Mouse (Mus musculus): ENCODE data around the gene Ampd1. TPM values are rescaled to one million over a fixed set of nuclear protein-coding genes. Genes with fewer than 3 reads are reported as not detected.

Ampd1 gene
- polyA plus RNA-seq (2012; rRNA removed) = 0.12 and 0.61 TPM in 2 replicates

DNA sequence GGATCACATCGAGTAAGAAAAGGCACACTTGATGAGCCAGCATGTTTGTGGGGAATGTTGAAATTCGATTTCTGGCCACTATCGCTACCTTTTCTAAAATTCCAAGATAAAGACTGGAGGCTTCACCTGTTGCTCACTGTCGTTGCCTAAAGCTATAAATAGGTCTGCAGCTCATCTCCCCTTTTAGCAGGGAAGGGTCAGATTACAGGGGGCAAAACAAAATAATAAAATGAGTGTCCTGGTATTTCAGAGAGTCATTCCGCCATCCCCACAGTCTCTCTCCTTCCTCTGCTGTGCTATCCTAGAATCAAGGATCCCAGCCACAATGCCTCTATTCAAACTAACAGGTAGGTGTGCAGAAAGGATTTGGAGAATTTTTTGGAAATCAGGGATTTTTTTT is at the start of gene Ampd1:
Ampd1 (plus strand) TSS at position 244 of the 400 bp plus-strand sequence.

DNA sequence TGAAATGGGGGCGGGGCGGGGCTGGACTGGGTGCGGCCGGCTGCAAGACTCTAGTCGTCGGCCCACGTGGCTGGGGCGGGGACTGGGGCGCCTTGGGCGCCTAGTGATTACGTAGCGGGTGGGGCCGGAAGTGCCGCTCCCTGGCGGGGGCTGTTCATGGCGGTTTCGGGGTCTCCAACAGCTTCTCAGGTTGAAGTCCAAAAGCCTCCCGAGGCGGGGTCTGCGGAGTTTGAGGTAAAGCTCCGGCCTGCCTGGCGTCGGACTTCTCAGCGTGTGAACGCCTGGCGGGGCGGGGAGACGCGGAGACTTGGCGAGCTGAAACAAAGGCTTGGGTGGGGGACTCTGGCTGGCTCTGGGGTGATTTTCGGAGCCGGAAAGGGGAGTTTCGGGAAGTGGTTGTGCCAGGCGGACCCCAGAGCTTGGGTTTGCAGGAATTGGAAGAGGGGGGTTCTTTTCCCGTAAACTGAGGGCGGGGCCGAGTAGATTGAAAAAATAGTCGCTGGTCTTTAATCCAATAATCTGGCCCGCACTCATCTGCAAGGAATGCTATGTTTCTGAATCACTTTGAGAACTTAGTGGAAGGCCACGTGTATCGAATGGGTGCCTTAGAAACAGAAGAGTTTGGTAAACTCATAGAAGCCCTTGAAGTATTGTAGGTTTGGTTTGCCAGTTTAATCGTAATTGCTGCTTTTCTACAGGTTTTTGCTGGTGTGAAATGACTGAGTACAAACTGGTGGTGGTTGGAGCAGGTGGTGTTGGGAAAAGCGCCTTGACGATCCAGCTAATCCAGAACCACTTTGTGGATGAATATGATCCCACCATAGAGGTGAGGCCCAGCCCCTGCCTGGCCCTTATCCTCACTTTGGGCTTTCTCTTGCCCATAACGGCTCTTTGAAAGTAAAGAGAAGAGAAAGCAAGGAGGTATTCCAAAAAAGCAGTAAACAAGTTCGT is 15.3 kb upstream of the Ampd1 start, which contains the start of gene Nras:
Nras (plus strand) TSS at position 79 of the 951 bp plus-strand sequence.

DNA sequence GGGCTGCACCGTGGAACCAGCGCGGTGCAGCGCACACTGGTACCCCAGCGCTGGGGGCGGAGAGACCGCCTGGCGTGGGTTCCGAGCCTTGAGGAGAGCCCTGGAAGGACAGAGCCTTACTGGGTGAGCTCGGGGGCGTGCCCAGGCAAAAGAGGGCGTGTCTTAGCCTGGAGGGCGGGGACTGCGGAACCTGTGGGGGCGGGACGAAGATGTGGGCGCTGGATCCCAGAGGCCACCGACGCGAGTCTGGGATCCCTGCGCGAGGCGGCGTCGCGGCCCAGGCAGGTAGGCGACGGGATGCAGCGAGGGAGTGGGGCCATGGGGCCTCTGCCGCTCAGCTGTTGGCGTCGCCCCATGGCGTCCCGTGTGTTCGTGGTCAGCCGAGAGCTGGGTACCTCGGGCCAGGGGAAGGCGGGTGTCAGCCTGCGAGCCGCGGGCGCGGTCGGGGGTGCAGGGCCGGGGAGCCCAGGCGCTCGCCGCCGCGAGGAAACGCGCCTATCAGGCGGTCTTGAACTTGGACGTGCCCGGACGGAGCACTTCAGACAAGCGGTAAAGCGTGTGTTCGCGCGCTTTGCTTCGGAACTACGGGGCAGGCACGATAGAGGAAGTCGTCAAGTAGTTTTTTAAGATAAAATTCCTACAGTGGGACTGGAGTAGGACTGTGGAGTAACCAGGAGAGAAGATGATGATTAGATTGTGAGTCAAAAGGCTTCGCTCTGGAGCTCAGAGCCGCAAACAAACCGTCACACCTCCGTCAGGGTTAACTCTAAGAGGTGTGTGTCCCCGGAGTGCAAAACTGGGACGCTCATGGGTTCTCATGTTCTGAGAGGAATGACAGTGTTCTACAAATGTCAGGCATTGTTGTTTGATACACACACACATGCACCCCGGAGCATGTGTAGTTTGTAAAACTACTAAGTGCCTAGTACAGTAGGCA is 28.9 kb downstream of the Ampd1 start, which contains the start of gene Dennd2c:
Dennd2c (plus strand) TSS at position 151 of the 937 bp plus-strand sequence.

Other genes with a start within 250 kb of the Ampd1 start
- gene Sycp1, start 137.9 kb upstream of the Ampd1 start, polyA plus RNA-seq (2012; rRNA removed) = 0.03 TPM in 2 replicates
- gene Nr1h5, start 109.9 kb upstream of the Ampd1 start, polyA plus RNA-seq (2012; rRNA removed) = 4.5 and 6.0 TPM in 2 replicates
- 6.1 and 6.6 TPM in 2 replicates for gene Sike1, start 78.3 kb upstream of the Ampd1 start, polyA plus RNA-seq (2012; rRNA removed)
- gene Csde1, start 53.6 kb upstream of the Ampd1 start, polyA plus RNA-seq (2012; rRNA removed) = 31.9 and 38.2 TPM in 2 replicates
- 20.7 and 24.7 TPM in 2 replicates for gene Nras, start 15.7 kb upstream of the Ampd1 start, polyA plus RNA-seq (2012; rRNA removed)
- gene Dennd2c, start 28.6 kb downstream of the Ampd1 start, polyA plus RNA-seq (2012; rRNA removed) = 6.3 and 8.5 TPM in 2 replicates
- 106 and 117 TPM in 2 replicates for gene Bcas2, start 97.6 kb downstream of the Ampd1 start, polyA plus RNA-seq (2012; rRNA removed)
- 6.4 and 7.9 TPM in 2 replicates for gene Trim33, start 205.3 kb downstream of the Ampd1 start, polyA plus RNA-seq (2012; rRNA removed)